Mouse (Mus musculus): ENCODE data around the gene AI467606.

- TF ChIP-seq CTCF (IDR thresholded peaks at IDR 0.05; ENCODE audit: low read depth, low read length) = no peak
- peak; percentile 9 for TF ChIP-seq POLR2A (IDR thresholded peaks at IDR 0.05; ENCODE audit: insufficient read depth, low read length)
Observed at GRCm38 (mm10) chr7:127091114-127091896, at the start of gene AI467606.

Data from ES-Bruce4 (cell line).